Mouse (Mus musculus): Measurements from ENCODE around the gene Gm21663.
"Not testable (repeated sequence)": the region's sequence is repeated elsewhere in the genome, so short reads cannot be mapped to it uniquely, and the experiment has no call there.

DNA sequence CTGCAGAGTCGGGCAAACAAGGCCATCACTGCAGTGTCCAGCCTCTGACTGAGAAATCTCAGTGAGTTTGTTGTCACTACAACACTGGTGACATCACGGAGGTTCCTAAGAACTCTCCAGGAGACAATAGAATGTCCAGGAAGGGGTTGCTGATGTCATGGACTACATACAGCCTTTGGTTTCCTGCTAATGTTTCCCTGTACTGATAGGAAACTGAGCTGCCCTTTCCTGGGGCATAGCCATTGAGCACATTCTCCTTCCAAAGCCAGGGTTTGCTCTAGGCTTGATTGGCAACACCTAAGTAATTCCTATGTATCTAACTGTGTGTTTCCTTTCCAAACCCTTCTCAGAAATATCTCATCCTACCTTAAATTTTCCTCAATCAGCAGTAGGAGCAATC, 30.4 kb upstream of the Gm21663 start, which contains the start of gene Gm21680:
- not testable (repeated sequence) for TF ChIP-seq POLR2A (IDR thresholded peaks at IDR 0.05; ENCODE audit: insufficient read depth, low read length); CTCF (IDR thresholded peaks at IDR 0.05; ENCODE audit: low read depth, low read length)
